Mouse (Mus musculus) embryo, embryonic 10 days (tissue): Measurements from ENCODE around the gene Hspa12b.

ENCODE experiments used
- DNase-seq: peaks from one replicate; pipeline ENCODE4 v3.0.0-alpha.2; 2015; ENCODE audit warnings: low spot score

Gene Hspa12b

GRCm38 (mm10) chr2:131148353-131149253, 21.5 kb downstream of the Hspa12b start:
- no peak for DNase-seq

GRCm38 (mm10) chr2:131149254-131149578, 22.1 kb downstream of the Hspa12b start:
- DNase-seq, result no peak

GRCm38 (mm10) chr2:131152166-131152730, 25.2 kb downstream of the Hspa12b start:
- DNase-seq, result no peak

- DNase-seq, result no peak
These were observed 27.0 kb downstream of the Hspa12b start for GRCm38 (mm10) chr2:131154036-131154435.

GRCm38 (mm10) chr2:131156987-131157386, 29.9 kb downstream of the Hspa12b start:
- DNase-seq, result no peak

- peak; percentile 73 for DNase-seq
These were observed 32.4 kb downstream of the Hspa12b start for GRCm38 (mm10) chr2:131159491-131159910.

GRCm38 (mm10) chr2:131159938-131160581, 33.0 kb downstream of the Hspa12b start, which contains the start of gene 1700037H04Rik:
Gene 1700037H04Rik (minus strand): TSS chr2:131160081.
- DNase-seq, result peak; percentile 100

GRCm38 (mm10) chr2:131160671-131161111, 33.6 kb downstream of the Hspa12b start:
- DNase-seq, result peak; percentile 51

- DNase-seq, result no peak
These were observed 36.8 kb downstream of the Hspa12b start for GRCm38 (mm10) chr2:131163924-131164323.

- DNase-seq, result no peak
These were observed 39.1 kb downstream of the Hspa12b start for GRCm38 (mm10) chr2:131166172-131166571.

- DNase-seq, result no peak
These were observed 40.9 kb downstream of the Hspa12b start for GRCm38 (mm10) chr2:131167984-131168383.

GRCm38 (mm10) chr2:131168914-131169313, 41.8 kb downstream of the Hspa12b start:
- no peak for DNase-seq

- DNase-seq, result no peak
These were observed 43.9 kb downstream of the Hspa12b start for GRCm38 (mm10) chr2:131170936-131171335.

- peak; percentile 25 for DNase-seq
These were observed 44.5 kb downstream of the Hspa12b start for GRCm38 (mm10) chr2:131171401-131172104.

GRCm38 (mm10) chr2:131172322-131172721, 45.2 kb downstream of the Hspa12b start:
- no peak for DNase-seq

- peak; percentile 93 for DNase-seq
These were observed 47.6 kb downstream of the Hspa12b start for GRCm38 (mm10) chr2:131174700-131175099.

GRCm38 (mm10) chr2:131175286-131175944, 48.3 kb downstream of the Hspa12b start:
- DNase-seq, result no peak

GRCm38 (mm10) chr2:131175945-131176309, 48.8 kb downstream of the Hspa12b start:
- no peak for DNase-seq

GRCm38 (mm10) chr2:131176491-131176890, 49.4 kb downstream of the Hspa12b start:
- no peak for DNase-seq

GRCm38 (mm10) chr2:131177932-131178331, 50.9 kb downstream of the Hspa12b start:
- DNase-seq, result no peak

- DNase-seq, result no peak
These were observed 51.8 kb downstream of the Hspa12b start for GRCm38 (mm10) chr2:131178828-131179245.
